Mouse (Mus musculus) midbrain, embryonic 10.5 days (tissue): ENCODE results near the gene Abcf2. TPM values are rescaled to one million over a fixed set of nuclear protein-coding genes. Genes with fewer than 3 reads are reported as not detected.
A peak's percentile ranks its signal among the peaks of the same experiment; 100 is the strongest.

Source experiments
- DNase-seq: peaks from one replicate; pipeline ENCODE4 v3.0.0-alpha.2; 2017; ENCODE audit warnings: low spot score
- H3K27ac ChIP-seq: fragments of 300-500 bp; sonication (generic); replicated peaks from 2 replicates; pipeline ENCODE4 v1.5.1; 2016; ENCODE audit warnings: mild to moderate bottlenecking
- H3K27me3 ChIP-seq: fragments of 300-500 bp; sonication (generic); 2 replicates; pipeline ENCODE4 v1.6.1; 2016; ENCODE audit warnings: low read depth, mild to moderate bottlenecking; ENCODE audit not compliant: poor library complexity, severe bottlenecking
- H3K36me3 ChIP-seq: fragments of 300-500 bp; sonication (generic); 2 replicates; pipeline ENCODE4 v1.6.1; 2016; ENCODE audit warnings: mild to moderate bottlenecking, moderate library complexity
- H3K4me1 ChIP-seq: fragments of 300-500 bp; sonication (generic); 2 replicates; pipeline ENCODE4 v1.6.1; 2016
- H3K4me3 ChIP-seq: fragments of 300-500 bp; sonication (generic); 2 replicates; pipeline ENCODE4 v1.5.1; 2016; ENCODE audit warnings: mild to moderate bottlenecking, moderate library complexity
- H3K9me3 ChIP-seq: fragments of 300-500 bp; sonication (generic); replicated peaks from 2 replicates; pipeline ENCODE4 v1.6.1; 2016; ENCODE audit warnings: mild to moderate bottlenecking
- WGBS: fragments of 180-500 bp; shearing (Covaris S2); methylation state at CpG from one replicate; pipeline ENCODE4 v1.1.7; 2016; 5-methylcytosine and 5-hydroxymethylcytosine counted together
- polyA plus RNA-seq: library from polyadenylated mRNA; unstranded; fragments of >200 nt; fragmentation: Nextera tagmentation; extraction: Ambion mirVana; gene quantifications from 2 replicates; pipeline ENCODE4 v1.2.1, GENCODE M21; 2016

The Abcf2 gene
- polyA plus RNA-seq, 1 experiment from 2014 or later, result 170 TPM

- Histone ChIP-seq H3K36me3 (no peaks in the 10 kb centered on the region), H3K9me3 (no peaks in the 10 kb centered on the region), H3K4me3 (no peak overlapping the region), H3K4me1 (peaks cover 44% of the 10 kb centered on the region), H3K27ac (0 out of 2 replicates have a peak overlapping the region, but pooled peaks have one; percentile 0), H3K27me3 (peaks cover 22% of the 10 kb centered on the region)
- no peak for DNase-seq
- WGBS, result 63% methylated on average over 5 of the region's 5 CpGs
Observed at GRCm38 (mm10) chr5:24609388-24609787, 32.1 kb upstream of the Abcf2 start.

GRCm38 (mm10) chr5:24605980-24606665 is 28.9 kb upstream of the Abcf2 start:
- WGBS, result 18% methylated on average over 14 of the region's 14 CpGs
- Histone ChIP-seq H3K4me3 (peak overlapping the region; percentile 75), H3K36me3 (no peaks in the 10 kb centered on the region), H3K27me3 (peaks cover 41% of the 10 kb centered on the region), H3K27ac (peak overlapping the region; percentile 97), H3K4me1 (peaks cover 73% of the 10 kb centered on the region), H3K9me3 (no peaks in the 10 kb centered on the region)
- no peak for DNase-seq

GRCm38 (mm10) chr5:24605321-24605979 is 28.2 kb upstream of the Abcf2 start:
- H3K4me1 ChIP-seq, result peaks cover 80% of the 10 kb centered on the region
- H3K4me3 ChIP-seq, result peak overlapping the region; percentile 75
- no peaks in the 10 kb centered on the region for H3K9me3 ChIP-seq
- H3K27me3 ChIP-seq, result peaks cover 47% of the 10 kb centered on the region
- peak overlapping the region; percentile 97 for H3K27ac ChIP-seq
- no peaks in the 10 kb centered on the region for H3K36me3 ChIP-seq
- 12% methylated on average over 6 of the region's 6 CpGs for whole genome bisulfite sequencing
- DNase-seq, result peak; percentile 41

GRCm38 (mm10) chr5:24604656-24605100 is 27.4 kb upstream of the Abcf2 start:
- Histone ChIP-seq H3K27ac (peak overlapping the region; percentile 97), H3K4me3 (peak overlapping the region; percentile 75), H3K9me3 (no peaks in the 10 kb centered on the region), H3K27me3 (peaks cover 55% of the 10 kb centered on the region), H3K36me3 (no peaks in the 10 kb centered on the region), H3K4me1 (peaks cover 84% of the 10 kb centered on the region)
- DNase-seq, result peak; percentile 94
- under 1% methylated on average over 46 of the region's 46 CpGs for WGBS

GRCm38 (mm10) chr5:24604080-24604655 is 26.9 kb upstream of the Abcf2 start:
- Histone ChIP-seq H3K36me3 (no peaks in the 10 kb centered on the region), H3K27me3 (peaks cover 60% of the 10 kb centered on the region), H3K4me3 (peak overlapping the region; percentile 75), H3K27ac (peak overlapping the region; percentile 97), H3K9me3 (no peaks in the 10 kb centered on the region), H3K4me1 (peaks cover 89% of the 10 kb centered on the region)
- no peak for DNase-seq
- WGBS, result 20% methylated on average over 12 of the region's 12 CpGs

- peaks cover 94% of the 10 kb centered on the region for H3K4me1 ChIP-seq
- no peaks in the 10 kb centered on the region for H3K36me3 ChIP-seq
- WGBS, result 54% methylated on average over 8 of the region's 8 CpGs
- H3K4me3 ChIP-seq, result peak overlapping the region; percentile 75
- no peak for DNase-seq
- H3K9me3 ChIP-seq, result no peaks in the 10 kb centered on the region
- peak overlapping the region; percentile 97 for H3K27ac ChIP-seq
- peaks cover 63% of the 10 kb centered on the region for H3K27me3 ChIP-seq
Observed at GRCm38 (mm10) chr5:24603431-24604010, 26.3 kb upstream of the Abcf2 start.

- DNase-seq, result peak; percentile 81
- H3K27ac ChIP-seq, result peak overlapping the region; percentile 97
- under 1% methylated on average over 16 of the region's 16 CpGs for WGBS
- H3K4me3 ChIP-seq, result peak overlapping the region; percentile 75
- no peaks in the 10 kb centered on the region for H3K36me3 ChIP-seq
- peaks cover 96% of the 10 kb centered on the region for H3K4me1 ChIP-seq
- H3K27me3 ChIP-seq, result peaks cover 69% of the 10 kb centered on the region
- H3K9me3 ChIP-seq, result no peaks in the 10 kb centered on the region
Observed at GRCm38 (mm10) chr5:24602751-24603343, 25.6 kb upstream of the Abcf2 start.

- WGBS, result under 1% methylated on average over 73 of the region's 73 CpGs
- Histone ChIP-seq H3K36me3 (no peaks in the 10 kb centered on the region), H3K9me3 (no peaks in the 10 kb centered on the region), H3K4me1 (peaks cover 94% of the 10 kb centered on the region), H3K4me3 (peak overlapping the region; percentile 75), H3K27ac (peak overlapping the region; percentile 97), H3K27me3 (peaks cover 65% of the 10 kb centered on the region)
- DNase-seq, result peak; percentile 86
Observed at GRCm38 (mm10) chr5:24601911-24602750, 24.9 kb upstream of the Abcf2 start.

GRCm38 (mm10) chr5:24601071-24601835 is 24.0 kb upstream of the Abcf2 start:
- peaks cover 94% of the 10 kb centered on the region for H3K4me1 ChIP-seq
- peaks cover 57% of the 10 kb centered on the region for H3K27me3 ChIP-seq
- no peaks in the 10 kb centered on the region for H3K36me3 ChIP-seq
- H3K27ac ChIP-seq, result peak overlapping the region; percentile 97
- 1% methylated on average over 33 of the region's 33 CpGs for whole genome bisulfite sequencing
- DNase-seq, result no peak
- H3K4me3 ChIP-seq, result peak overlapping the region; percentile 75
- no peaks in the 10 kb centered on the region for H3K9me3 ChIP-seq

GRCm38 (mm10) chr5:24600236-24600635 is 23.0 kb upstream of the Abcf2 start:
- Histone ChIP-seq H3K27ac (no peak overlapping the region), H3K27me3 (peaks cover 53% of the 10 kb centered on the region), H3K9me3 (no peaks in the 10 kb centered on the region), H3K4me3 (peak overlapping the region; percentile 75), H3K4me1 (peaks cover 94% of the 10 kb centered on the region), H3K36me3 (peaks cover 3% of the 10 kb centered on the region)
- DNase-seq, result no peak
- 62% methylated on average over 2 of the region's 2 CpGs for WGBS

GRCm38 (mm10) chr5:24599137-24599536 is 21.9 kb upstream of the Abcf2 start:
- no peak for DNase-seq
- Histone ChIP-seq H3K4me1 (peaks cover 90% of the 10 kb centered on the region), H3K4me3 (peak overlapping the region; percentile 60), H3K9me3 (no peaks in the 10 kb centered on the region), H3K36me3 (peaks cover 14% of the 10 kb centered on the region), H3K27me3 (peaks cover 58% of the 10 kb centered on the region), H3K27ac (peak overlapping the region; percentile 83)
- WGBS, result 11% methylated on average over 8 of the region's 8 CpGs
